Mouse (Mus musculus) bone marrow, adult 2 months (tissue): Measurements from ENCODE around the gene Nudt13.

Experiments
- CTCF ChIP-seq: fragments of 200-500 bp; IDR thresholded peaks from 2 replicates; pipeline ENCODE4 v1.5.1; 2011; ENCODE audit warnings: low read length, control low read depth; ENCODE audit not compliant: control insufficient read depth, insufficient read depth
- POLR2A ChIP-seq: fragments of 200-500 bp; IDR thresholded peaks from 2 replicates; pipeline ENCODE4 v1.6.1; 2011; ENCODE audit warnings: low read depth, mild to moderate bottlenecking, control low read depth, low read length, borderline replicate concordance; ENCODE audit not compliant: control insufficient read depth

DNA sequence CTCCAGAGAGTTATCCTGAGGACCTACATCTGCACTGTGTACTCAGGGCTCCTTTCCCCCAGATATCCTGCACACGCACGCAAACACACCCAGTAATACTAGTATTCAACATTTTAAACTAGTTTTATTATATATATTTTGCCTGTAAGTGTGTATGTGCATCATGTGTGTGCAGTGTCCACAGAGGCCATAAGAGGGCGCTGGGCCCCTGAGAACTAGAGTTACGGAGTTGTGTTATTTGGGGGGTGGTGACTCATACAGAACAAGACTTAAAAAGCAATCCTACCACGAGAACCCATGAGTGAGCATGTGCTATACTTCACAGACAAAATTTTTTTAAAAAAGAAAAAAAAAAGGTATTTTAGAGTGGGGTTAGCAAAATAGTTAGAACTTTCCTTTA is 44.9 kb downstream of the Nudt13 start:
- no peak for TF ChIP-seq CTCF
- no peak for TF ChIP-seq POLR2A
